Mouse (Mus musculus): ENCODE measurements around the gene Chl1. TPM values are rescaled to one million over a fixed set of nuclear protein-coding genes. Genes with fewer than 3 reads are reported as not detected.

Gene Chl1
- total and polyA plus RNA-seq, 2 experiments from 2014 or later = 157 to 172 TPM

GRCm38 (mm10) chr6:103514346-103514745, 4.0 kb downstream of the Chl1 start:
- Histone ChIP-seq H3K4me1 (ENCODE audit: insufficient read depth, low read length) (peaks cover 6% of the 10 kb centered on the region), H3K9ac (replicated peaks; ENCODE audit: low read length) (peak overlapping the region; percentile 84; the same call in 1 of the 2 replicates), H3K36me3 (ENCODE audit: insufficient read depth, low read length) (no peaks in the 10 kb centered on the region), H3K9me3 (ENCODE audit: low read length) (no peaks in the 10 kb centered on the region), H3K4me3 (ENCODE audit: low read length) (peak overlapping the region; percentile 61), H3K27ac (peak overlapping the region; percentile 96; the same call in 1 of the 2 replicates), H3K27me3 (ENCODE audit: insufficient read depth, low read length) (no peaks in the 10 kb centered on the region), H3K4me2 (ENCODE audit: low read depth, low read length) (peak overlapping the region; percentile 73)
- no peak for ATAC-seq
- DNase-seq (ENCODE audit: low spot score) = peak; percentile 76
- no peak for TF ChIP-seq CTCF (IDR thresholded peaks at IDR 0.05; ENCODE audit: low read depth)
- WGBS = 15% methylated on average over 1 of the region's 1 CpGs

GRCm38 (mm10) chr6:103514756-103515155, 4.4 kb downstream of the Chl1 start:
- DNase-seq (ENCODE audit: low spot score) (peak; percentile 16), ATAC-seq (no peak)
- Histone ChIP-seq H3K36me3 (ENCODE audit: insufficient read depth, low read length) (no peaks in the 10 kb centered on the region), H3K27ac (no peak overlapping the region), H3K9ac (replicated peaks; ENCODE audit: low read length) (no peak overlapping the region), H3K27me3 (ENCODE audit: insufficient read depth, low read length) (no peaks in the 10 kb centered on the region), H3K9me3 (ENCODE audit: low read length) (no peaks in the 10 kb centered on the region), H3K4me3 (ENCODE audit: low read length) (peak overlapping the region; percentile 61; the same call in 1 of the 2 replicates), H3K4me2 (ENCODE audit: low read depth, low read length) (peak overlapping the region; percentile 73), H3K4me1 (ENCODE audit: insufficient read depth, low read length) (peaks cover 6% of the 10 kb centered on the region)
- TF ChIP-seq CTCF (IDR thresholded peaks at IDR 0.05; ENCODE audit: low read depth) = no peak
- WGBS = 15% methylated on average over 1 of the region's 1 CpGs

GRCm38 (mm10) chr6:103519596-103519995, 9.2 kb downstream of the Chl1 start:
- ATAC-seq (no peak), DNase-seq (ENCODE audit: low spot score) (no peak)
- Histone ChIP-seq H3K27ac (no peak overlapping the region), H3K4me3 (ENCODE audit: low read length) (no peak overlapping the region), H3K27me3 (ENCODE audit: insufficient read depth, low read length) (no peaks in the 10 kb centered on the region), H3K36me3 (ENCODE audit: insufficient read depth, low read length) (no peaks in the 10 kb centered on the region), H3K9ac (replicated peaks; ENCODE audit: low read length) (no peak overlapping the region), H3K9me3 (ENCODE audit: low read length) (no peaks in the 10 kb centered on the region), H3K4me2 (ENCODE audit: low read depth, low read length) (no peak overlapping the region), H3K4me1 (ENCODE audit: insufficient read depth, low read length) (peaks cover 6% of the 10 kb centered on the region)
- WGBS = 71% methylated on average over 2 of the region's 2 CpGs
- no peak for TF ChIP-seq CTCF (IDR thresholded peaks at IDR 0.05; ENCODE audit: low read depth)

- H3K4me1 ChIP-seq (ENCODE audit: insufficient read depth, low read length) = no peaks in the 10 kb centered on the region
- 81% methylated on average over 2 of the region's 2 CpGs for WGBS
- DNase-seq (ENCODE audit: low spot score) (no peak), ATAC-seq (no peak)
- H3K4me3 ChIP-seq (ENCODE audit: low read length) = no peak overlapping the region
- no peaks in the 10 kb centered on the region for H3K9me3 ChIP-seq (ENCODE audit: low read length)
- no peak for TF ChIP-seq CTCF (IDR thresholded peaks at IDR 0.05; ENCODE audit: low read depth)
- H3K36me3 ChIP-seq (ENCODE audit: insufficient read depth, low read length) = no peaks in the 10 kb centered on the region
- no peak overlapping the region for H3K27ac ChIP-seq
- H3K4me2 ChIP-seq (ENCODE audit: low read depth, low read length) = no peak overlapping the region
- H3K9ac ChIP-seq (replicated peaks; ENCODE audit: low read length) = no peak overlapping the region
- no peaks in the 10 kb centered on the region for H3K27me3 ChIP-seq (ENCODE audit: insufficient read depth, low read length)
Measured at GRCm38 (mm10) chr6:103525326-103526024, 15.1 kb downstream of the Chl1 start.

GRCm38 (mm10) chr6:103526945-103527777, 16.8 kb downstream of the Chl1 start:
- H3K36me3 ChIP-seq (ENCODE audit: insufficient read depth, low read length) = no peaks in the 10 kb centered on the region
- H3K4me3 ChIP-seq (ENCODE audit: low read length) = no peak overlapping the region
- no peaks in the 10 kb centered on the region for H3K4me1 ChIP-seq (ENCODE audit: insufficient read depth, low read length)
- H3K9ac ChIP-seq (replicated peaks; ENCODE audit: low read length) = no peak overlapping the region
- DNase-seq (ENCODE audit: low spot score) (peak; percentile 54), ATAC-seq (peak; percentile 78)
- no peaks in the 10 kb centered on the region for H3K9me3 ChIP-seq (ENCODE audit: low read length)
- peak overlapping the region; percentile 49; the same call in 1 of the 2 replicates for H3K27ac ChIP-seq
- H3K4me2 ChIP-seq (ENCODE audit: low read depth, low read length) = no peak overlapping the region
- 48% methylated on average over 8 of the region's 8 CpGs for WGBS
- TF ChIP-seq CTCF (IDR thresholded peaks at IDR 0.05; ENCODE audit: low read depth) = no peak
- H3K27me3 ChIP-seq (ENCODE audit: insufficient read depth, low read length) = no peaks in the 10 kb centered on the region

- no peak for TF ChIP-seq CTCF (IDR thresholded peaks at IDR 0.05; ENCODE audit: low read depth)
- no peak overlapping the region for H3K4me2 ChIP-seq (ENCODE audit: low read depth, low read length)
- no peak overlapping the region for H3K9ac ChIP-seq (replicated peaks; ENCODE audit: low read length)
- H3K27me3 ChIP-seq (ENCODE audit: insufficient read depth, low read length) = no peaks in the 10 kb centered on the region
- H3K36me3 ChIP-seq (ENCODE audit: insufficient read depth, low read length) = no peaks in the 10 kb centered on the region
- no peaks in the 10 kb centered on the region for H3K4me1 ChIP-seq (ENCODE audit: insufficient read depth, low read length)
- ATAC-seq = no peak
- no peaks in the 10 kb centered on the region for H3K9me3 ChIP-seq (ENCODE audit: low read length)
- no peak overlapping the region for H3K4me3 ChIP-seq (ENCODE audit: low read length)
- DNase-seq (ENCODE audit: low spot score) = no peak
- H3K27ac ChIP-seq = no peak overlapping the region
Measured at GRCm38 (mm10) chr6:103533048-103533447, 22.7 kb downstream of the Chl1 start.

All from hindbrain, postnatal 0 days (tissue).